Mouse (Mus musculus): Measurements from ENCODE around the gene Olfr1200.

The Olfr1200 gene

DNA sequence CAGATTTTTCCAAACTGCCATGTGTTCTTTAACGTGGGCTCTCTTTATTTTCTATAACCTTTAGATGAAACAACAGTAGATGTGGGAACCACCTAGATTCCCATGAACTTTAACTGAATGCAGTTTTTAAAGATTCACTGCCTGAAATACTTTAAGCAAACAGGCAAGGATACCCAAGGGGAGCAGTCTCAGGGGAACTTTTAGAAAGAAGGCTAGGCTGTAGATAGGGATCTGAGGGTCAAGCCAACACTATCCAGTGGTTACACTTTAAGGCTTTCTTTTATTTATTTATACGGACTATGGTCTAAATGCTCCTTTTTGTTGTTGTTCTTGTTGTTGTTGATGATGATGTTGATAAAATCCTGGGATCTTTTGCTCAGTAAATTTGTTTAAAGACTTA, at the start of gene Olfr1200:
Gene Olfr1200, minus strand, starts transcription at position 101 of the 400 bp plus-strand sequence.
- DNase-seq (ENCODE audit: low spot score): no peak

DNA sequence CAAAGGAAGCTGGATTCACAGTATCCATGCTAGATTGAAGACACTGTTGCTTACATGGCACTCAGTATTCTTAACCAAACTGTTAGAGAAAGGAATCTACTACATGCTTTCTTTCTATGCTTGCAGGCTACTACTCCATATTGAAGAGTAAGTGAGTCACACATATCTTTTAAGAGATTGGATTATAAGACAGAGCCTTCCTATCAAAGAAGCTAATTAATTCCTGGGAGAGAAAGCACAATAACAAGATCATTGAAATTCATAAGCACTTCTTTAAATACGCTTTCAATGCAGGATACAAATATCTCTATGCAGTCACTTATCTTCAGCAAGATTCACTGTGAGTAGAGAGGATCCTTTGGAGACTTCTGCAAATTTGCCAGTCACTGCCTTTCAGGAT, 43.9 kb upstream of the Olfr1200 start, which contains the start of gene Olfr1202:
Gene Olfr1202, plus strand, starts transcription at position 301 of the 400 bp plus-strand sequence.
- no peak for DNase-seq (ENCODE audit: low spot score)

DNA sequence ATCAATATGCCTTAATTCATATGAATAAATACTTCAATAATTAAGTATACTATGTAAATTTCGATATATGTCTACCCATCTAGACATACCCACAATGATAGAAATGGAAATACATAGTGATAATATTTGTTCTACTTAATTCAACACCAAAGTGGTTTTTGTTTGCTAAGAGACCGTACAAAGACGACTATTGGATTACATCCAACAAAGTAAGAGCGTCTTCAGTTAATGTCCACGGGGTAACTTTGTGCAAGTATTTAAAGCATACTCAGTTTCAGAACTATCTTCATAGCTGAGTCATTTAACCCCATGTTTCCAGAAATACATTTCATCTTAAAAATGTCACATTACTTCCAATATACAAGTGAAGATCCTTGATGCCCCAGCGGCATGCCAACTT, 22.4 kb upstream of the Olfr1200 start, which contains the start of gene Olfr1201:
Gene Olfr1201, plus strand, starts transcription at position 301 of the 400 bp plus-strand sequence.
- DNase-seq (ENCODE audit: low spot score): no peak

GRCm38 (mm10) chr2:88760369-88760768, 9.9 kb downstream of the Olfr1200 start, which contains the start of gene Olfr1199:
Gene Olfr1199 (minus strand): TSS chr2:88760469.
- DNase-seq (ENCODE audit: low spot score): no peak

DNA sequence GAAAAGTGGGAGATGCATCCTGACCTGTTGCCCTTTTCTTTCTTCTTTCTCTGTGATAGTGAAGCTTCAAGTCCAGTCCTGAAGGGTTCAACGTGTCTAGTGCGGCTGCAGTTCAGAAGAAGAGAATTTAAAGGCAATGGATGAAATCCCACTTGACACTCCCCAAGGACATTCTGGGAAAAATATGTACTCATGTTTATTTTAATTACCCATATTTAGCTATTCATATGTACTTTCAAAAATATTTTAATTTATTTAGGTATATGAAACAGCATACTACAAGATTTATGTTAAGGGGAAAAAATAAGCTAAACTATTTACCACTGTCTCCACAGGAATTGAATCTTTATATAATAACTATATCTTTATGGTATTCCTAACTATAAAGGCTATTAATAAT, 19.0 kb downstream of the Olfr1200 start, which contains the start of gene Olfr1198:
Gene Olfr1198, minus strand, starts transcription at position 101 of the 400 bp plus-strand sequence.
- no peak for DNase-seq (ENCODE audit: low spot score)

GRCm38 (mm10) chr2:88743379-88743778, 26.9 kb downstream of the Olfr1200 start:
- DNase-seq (ENCODE audit: low spot score): no peak

DNA sequence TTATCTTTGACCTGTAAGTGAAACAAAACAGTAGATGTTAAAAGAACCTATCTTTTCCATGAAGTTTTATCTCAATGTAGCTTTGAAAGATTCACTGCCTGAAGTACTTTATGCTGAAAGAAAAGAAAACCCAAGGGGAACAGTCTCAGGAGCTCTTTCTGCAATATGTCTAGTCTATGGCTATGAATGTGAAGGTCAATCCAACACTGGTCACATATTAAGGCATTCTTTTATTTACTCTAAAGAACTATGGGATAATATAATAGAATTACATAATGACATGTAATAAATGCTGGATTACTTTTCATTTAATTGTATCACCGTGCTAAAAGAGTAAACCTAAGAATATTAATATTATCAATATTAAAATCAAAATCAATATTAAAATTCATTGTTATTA, 38.0 kb downstream of the Olfr1200 start, which contains the start of gene Olfr1197:
Gene Olfr1197, minus strand, starts transcription at position 101 of the 400 bp plus-strand sequence.
- DNase-seq (ENCODE audit: low spot score): no peak

All from embryo, embryonic 10.5 days (tissue).